Mouse (Mus musculus): Measurements from ENCODE around the gene Sept11. TPM values are rescaled to one million over a fixed set of nuclear protein-coding genes. Genes with fewer than 3 reads are reported as not detected.

The Sept11 gene
- total and polyA plus RNA-seq, 3 experiments = 34.9 to 245 (median 87.2) TPM

DNA sequence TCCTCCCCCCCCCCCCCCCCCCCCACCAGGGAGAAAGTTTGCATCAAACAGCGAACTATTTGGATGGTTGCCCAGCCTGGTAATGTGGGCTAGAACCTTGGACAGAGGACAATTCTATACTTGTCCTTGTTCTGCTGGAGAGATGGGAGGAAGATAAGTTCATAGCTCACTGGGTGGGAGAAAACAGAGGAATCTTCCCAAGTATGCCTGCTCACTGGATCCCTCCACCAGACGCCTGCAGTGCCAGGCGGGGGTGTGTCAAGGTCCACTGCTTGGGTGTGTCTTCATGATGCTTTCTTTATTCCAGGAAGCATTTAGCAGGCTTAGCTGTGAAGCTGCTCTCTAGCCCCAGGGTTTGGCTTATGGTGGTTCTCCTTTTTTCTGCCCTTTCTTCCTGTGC, 34.5 kb downstream of the Sept11 start:
- no peaks in the 10 kb centered on the region for H3K27me3 ChIP-seq (ENCODE audit: control insufficient read depth in 1 of 2, insufficient read depth in 2 of 2, low read length in 2 of 2)
- no peak overlapping the region for H3K27ac ChIP-seq (ENCODE audit: control insufficient read depth, low read depth, low read length)
- no peak overlapping the region for H3K4me3 ChIP-seq (ENCODE audit: control insufficient read depth in 1 of 2, insufficient read depth in 1 of 2, low read depth in 2 of 2, low read length in 2 of 2)
- H3K4me1 ChIP-seq (ENCODE audit: control insufficient read depth in 1 of 2, insufficient read depth in 2 of 2, low read length in 2 of 2) = peaks cover 12 to 30% of the 10 kb centered on the region in 2 experiments
- H3K9ac ChIP-seq (ENCODE audit: control insufficient read depth, low read depth, low read length, poor library complexity, severe bottlenecking) = no peak overlapping the region
- peaks cover 0 to 32% of the 10 kb centered on the region in 2 experiments; a peak in 3 of 4 replicates for H3K36me3 ChIP-seq (ENCODE audit: control insufficient read depth in 1 of 2, insufficient read depth in 2 of 2, low read length in 2 of 2)
- DNase-seq (ENCODE audit: low read depth, low spot score) = peak; percentile 72
- no peak for TF ChIP-seq MYC (IDR thresholded peaks at IDR 0.05; ENCODE audit: low read depth, low read length)
- no peak for TF ChIP-seq HCFC1 (IDR thresholded peaks at IDR 0.05; ENCODE audit: low read depth, low read length)
- TF ChIP-seq RAD21 (IDR thresholded peaks at IDR 0.05; ENCODE audit: low read depth, low read length) = no peak
- TF ChIP-seq EP300 (IDR thresholded peaks at IDR 0.05; ENCODE audit: low read depth in 1 of 2, low read length in 2 of 2) = no peak
- no peak for TF ChIP-seq MAX (IDR thresholded peaks at IDR 0.05; ENCODE audit: low read length)
- no peak for TF ChIP-seq POLR2AphosphoS2 (IDR thresholded peaks at IDR 0.05; ENCODE audit: low read length)
- TF ChIP-seq MAZ (IDR thresholded peaks at IDR 0.05; ENCODE audit: low read depth, low read length) = no peak
- H3K79me2 ChIP-seq (ENCODE audit: control insufficient read depth, insufficient read depth, low read length, poor library complexity) = peaks cover 48% of the 10 kb centered on the region
- H3K9me3 ChIP-seq (replicated peaks; ENCODE audit: insufficient read depth, low read length) = no peaks in the 10 kb centered on the region

- Histone ChIP-seq H3K4me1 (ENCODE audit: control insufficient read depth in 1 of 2, insufficient read depth in 2 of 2, low read length in 2 of 2) (peaks cover 18 to 38% of the 10 kb centered on the region in 2 experiments), H3K9ac (ENCODE audit: control insufficient read depth, low read depth, low read length, poor library complexity, severe bottlenecking) (no peak overlapping the region), H3K79me2 (ENCODE audit: control insufficient read depth, insufficient read depth, low read length, poor library complexity) (peaks cover 49% of the 10 kb centered on the region), H3K27me3 (ENCODE audit: control insufficient read depth in 1 of 2, insufficient read depth in 2 of 2, low read length in 2 of 2) (no peaks in the 10 kb centered on the region), H3K4me3 (ENCODE audit: control insufficient read depth in 1 of 2, insufficient read depth in 1 of 2, low read depth in 2 of 2, low read length in 2 of 2) (no peak overlapping the region), H3K9me3 (replicated peaks; ENCODE audit: insufficient read depth, low read length) (no peaks in the 10 kb centered on the region), H3K36me3 (ENCODE audit: control insufficient read depth in 1 of 2, insufficient read depth in 2 of 2, low read length in 2 of 2) (peaks cover 0 to 41% of the 10 kb centered on the region in 2 experiments; a peak in 2 of 4 replicates), H3K27ac (ENCODE audit: control insufficient read depth, low read depth, low read length) (no peak overlapping the region)
- TF ChIP-seq CHD1 (IDR thresholded peaks at IDR 0.05; ENCODE audit: low read depth, low read length) = no peak
- TF ChIP-seq SIN3A (IDR thresholded peaks at IDR 0.05; ENCODE audit: low read length) = no peak
- no peak for TF ChIP-seq MYB (IDR thresholded peaks at IDR 0.05; ENCODE audit: low read depth, low read length)
- TF ChIP-seq USF1 (IDR thresholded peaks at IDR 0.05; ENCODE audit: low read depth, low read length) = no peak
- no peak for TF ChIP-seq USF2 (IDR thresholded peaks at IDR 0.05; ENCODE audit: borderline replicate concordance in 1 of 2, insufficient read depth in 1 of 2, low read depth in 1 of 2, low read length in 2 of 2)
- TF ChIP-seq ZC3H11A (IDR thresholded peaks at IDR 0.05; ENCODE audit: low read depth, low read length) = no peak
- TF ChIP-seq NELFE (IDR thresholded peaks at IDR 0.05; ENCODE audit: low read depth, low read length) = no peak
- no peak for TF ChIP-seq E2F4 (IDR thresholded peaks at IDR 0.05; ENCODE audit: borderline replicate concordance, low read depth, low read length)
- no peak for TF ChIP-seq TAL1 (IDR thresholded peaks at IDR 0.05; ENCODE audit: low read length)
- TF ChIP-seq BHLHE40 (IDR thresholded peaks at IDR 0.05; ENCODE audit: borderline replicate concordance, low read depth, low read length) = no peak
- no peak for DNase-seq (ENCODE audit: low read depth, low spot score)
Measured at GRCm38 (mm10) chr5:93128765-93129164, 35.5 kb downstream of the Sept11 start.

Data from MEL (cell line).